Mouse (Mus musculus) MEL (cell line): ENCODE data around the gene Prkaa1. TPM values are rescaled to one million over a fixed set of nuclear protein-coding genes. Genes with fewer than 3 reads are reported as not detected.

ENCODE experiments used
- DNase-seq: peaks from one replicate; pipeline ENCODE4 v3.0.0; 2011; ENCODE audit warnings: low read depth, low spot score
- H3K27ac ChIP-seq: 2 replicates; pipeline ENCODE4 v1.5.1; 2012; ENCODE audit warnings: low read depth, mild to moderate bottlenecking, control low read depth, low read length, moderate library complexity; ENCODE audit not compliant: control insufficient read depth
- H3K27me3 ChIP-seq, 2 experiments: fragments of 150-350 bp in 1 of 2; sonication (generic) in 1 of 2; 2 replicates each; pipeline ENCODE4 v1.6.1; 2012; ENCODE audit warnings: low read length in 2 of 2, mild to moderate bottlenecking in 2 of 2, improper control_type of control experiment in 1 of 2, moderate library complexity in 1 of 2; ENCODE audit not compliant: insufficient read depth in 2 of 2, control insufficient read depth in 1 of 2
- H3K36me3 ChIP-seq, 2 experiments: 2 replicates each; pipeline ENCODE4 v1.6.1; 2012 to 2014; ENCODE audit warnings: low read length in 2 of 2, improper control_type of control experiment in 1 of 2, inconsistent platforms in 1 of 2, mild to moderate bottlenecking in 1 of 2; ENCODE audit not compliant: insufficient read depth in 2 of 2, control insufficient read depth in 1 of 2
- H3K4me1 ChIP-seq, 2 experiments: fragments of 150-350 bp in 1 of 2; sonication (generic) in 1 of 2; 2 replicates each; pipeline ENCODE4 v1.6.1; 2012; ENCODE audit warnings: low read length in 2 of 2, improper control_type of control experiment in 1 of 2, mild to moderate bottlenecking in 1 of 2; ENCODE audit not compliant: insufficient read depth in 2 of 2, control insufficient read depth in 1 of 2
- H3K4me3 ChIP-seq, 2 experiments: fragments of 150-350 bp in 1 of 2; sonication (generic) in 1 of 2; 2 replicates each; pipeline ENCODE4 v1.5.1; 2012; ENCODE audit warnings: low read depth in 2 of 2, low read length in 2 of 2, mild to moderate bottlenecking in 2 of 2, moderate library complexity in 2 of 2, control low read depth in 1 of 2, improper control_type of control experiment in 1 of 2; ENCODE audit not compliant: control insufficient read depth in 1 of 2, insufficient read depth in 1 of 2
- H3K79me2 ChIP-seq: 2 replicates; pipeline ENCODE4 v1.6.1; 2012; ENCODE audit warnings: mild to moderate bottlenecking, low read length, moderate library complexity; ENCODE audit not compliant: control insufficient read depth, poor library complexity, insufficient read depth
- H3K9ac ChIP-seq: 2 replicates; pipeline ENCODE4 v1.6.1; 2012; ENCODE audit warnings: low read depth, mild to moderate bottlenecking, control low read depth, low read length, moderate library complexity; ENCODE audit not compliant: control insufficient read depth, poor library complexity, severe bottlenecking
- H3K9me3 ChIP-seq: fragments of 150-350 bp; sonication (generic); replicated peaks from 2 replicates; pipeline ENCODE4 v1.6.1; 2012; ENCODE audit warnings: mild to moderate bottlenecking, low read length, improper control_type of control experiment, moderate library complexity; ENCODE audit not compliant: insufficient read depth
- BHLHE40 ChIP-seq: IDR thresholded peaks from 2 replicates; pipeline ENCODE4 v1.6.1; 2012; ENCODE audit warnings: low read depth, mild to moderate bottlenecking, inconsistent platforms, low read length, improper control_type of control experiment, borderline replicate concordance
- CHD2 ChIP-seq: IDR thresholded peaks from 2 replicates; pipeline ENCODE4 v1.6.1; 2011; ENCODE audit warnings: low read length, improper control_type of control experiment
- ELF1 ChIP-seq: IDR thresholded peaks from 2 replicates; pipeline ENCODE4 v1.6.1; 2014; ENCODE audit warnings: low read depth, mild to moderate bottlenecking, inconsistent platforms, low read length, improper control_type of control experiment, moderate library complexity
- GABPA ChIP-seq: IDR thresholded peaks from 2 replicates; pipeline ENCODE4 v1.6.1; 2012; ENCODE audit warnings: low read depth, mild to moderate bottlenecking, inconsistent platforms, low read length, improper control_type of control experiment, moderate library complexity
- JUND ChIP-seq: IDR thresholded peaks from 2 replicates; pipeline ENCODE4 v1.6.1; 2011; ENCODE audit warnings: low read depth, mild to moderate bottlenecking, improper control_type of control experiment, low read length
- MAFK ChIP-seq: IDR thresholded peaks from 2 replicates; pipeline ENCODE4 v1.6.1; 2011; ENCODE audit warnings: low read depth, mild to moderate bottlenecking, low read length, improper control_type of control experiment, borderline replicate concordance
- MAZ ChIP-seq: IDR thresholded peaks from 2 replicates; pipeline ENCODE4 v1.6.1; 2012; ENCODE audit warnings: low read depth, mild to moderate bottlenecking, inconsistent platforms, low read length, improper control_type of control experiment
- MEF2A ChIP-seq: IDR thresholded peaks from 2 replicates; pipeline ENCODE4 v1.6.1; 2014; ENCODE audit warnings: low read depth, mild to moderate bottlenecking, inconsistent platforms, low read length, improper control_type of control experiment; ENCODE audit not compliant: poor library complexity, insufficient replicate concordance, severe bottlenecking; ENCODE audit errors: extremely low read depth
- MYC ChIP-seq: IDR thresholded peaks from 2 replicates; pipeline ENCODE4 v1.6.1; 2011; ENCODE audit warnings: low read depth, mild to moderate bottlenecking, low read length, improper control_type of control experiment, moderate library complexity
- NELFE ChIP-seq: IDR thresholded peaks from 2 replicates; pipeline ENCODE4 v1.6.1; 2011; ENCODE audit warnings: low read depth, low read length, improper control_type of control experiment
- NRF1 ChIP-seq: IDR thresholded peaks from 2 replicates; pipeline ENCODE4 v1.6.1; 2014; ENCODE audit warnings: low read depth, mild to moderate bottlenecking, inconsistent platforms, low read length, improper control_type of control experiment, moderate library complexity; ENCODE audit not compliant: poor library complexity, insufficient read depth, severe bottlenecking
- POLR2AphosphoS5 ChIP-seq: IDR thresholded peaks from 2 replicates; pipeline ENCODE4 v1.6.1; 2012; ENCODE audit warnings: low read depth, borderline replicate concordance, mild to moderate bottlenecking, inconsistent platforms, low read length, moderate library complexity, mixed read lengths
- RAD21 ChIP-seq: IDR thresholded peaks from 2 replicates; pipeline ENCODE4 v1.6.1; 2011; ENCODE audit warnings: mild to moderate bottlenecking, low read depth, low read length, improper control_type of control experiment
- RCOR1 ChIP-seq: IDR thresholded peaks from 2 replicates; pipeline ENCODE4 v1.6.1; 2012; ENCODE audit warnings: low read depth, mild to moderate bottlenecking, inconsistent platforms, low read length, improper control_type of control experiment
- SIN3A ChIP-seq: IDR thresholded peaks from 2 replicates; pipeline ENCODE4 v1.6.1; 2012; ENCODE audit warnings: low read length, improper control_type of control experiment, inconsistent platforms
- USF2 ChIP-seq, 2 experiments: IDR thresholded peaks; 2 replicates each; pipeline ENCODE4 v1.6.1; 2011 to 2012; ENCODE audit warnings: improper control_type of control experiment in 2 of 2, low read length in 2 of 2, borderline replicate concordance in 1 of 2, inconsistent platforms in 1 of 2, low read depth in 1 of 2, mild to moderate bottlenecking in 1 of 2; ENCODE audit not compliant: insufficient read depth in 1 of 2
- ZC3H11A ChIP-seq: IDR thresholded peaks from 2 replicates; pipeline ENCODE4 v1.6.1; 2012; ENCODE audit warnings: low read depth, mild to moderate bottlenecking, inconsistent platforms, low read length, improper control_type of control experiment
- ZMIZ1 ChIP-seq: IDR thresholded peaks from 2 replicates; pipeline ENCODE4 v1.6.1; 2012; ENCODE audit warnings: low read depth, mild to moderate bottlenecking, inconsistent platforms, low read length, improper control_type of control experiment, moderate library complexity
- polyA plus RNA-seq, 2 experiments: library from polyadenylated mRNA; stranded (reverse) in 1 of 2; unstranded in 1 of 2; fragments of >175 nt in 1 of 2; fragments of >200 nt in 1 of 2; gene quantifications; 2 replicates each; pipeline versions ENCODE4 v1.2.1 to v1.2.4; 2012; ENCODE audit warnings: low replicate concordance in 2 of 2, low read depth in 1 of 2; ENCODE audit not compliant: insufficient read length in 2 of 2, insufficient read depth in 1 of 2, missing spikeins in 1 of 2
- total RNA-seq: library from RNA; depleted of rRNA; stranded (reverse); fragments of 300-350 nt; gene quantifications from 2 replicates; pipeline ENCODE4 v1.2.3, GENCODE M21; 2012

Gene Prkaa1
- total and polyA plus RNA-seq, 3 experiments: 18.3 to 23.0 TPM; not detected in 1

DNA sequence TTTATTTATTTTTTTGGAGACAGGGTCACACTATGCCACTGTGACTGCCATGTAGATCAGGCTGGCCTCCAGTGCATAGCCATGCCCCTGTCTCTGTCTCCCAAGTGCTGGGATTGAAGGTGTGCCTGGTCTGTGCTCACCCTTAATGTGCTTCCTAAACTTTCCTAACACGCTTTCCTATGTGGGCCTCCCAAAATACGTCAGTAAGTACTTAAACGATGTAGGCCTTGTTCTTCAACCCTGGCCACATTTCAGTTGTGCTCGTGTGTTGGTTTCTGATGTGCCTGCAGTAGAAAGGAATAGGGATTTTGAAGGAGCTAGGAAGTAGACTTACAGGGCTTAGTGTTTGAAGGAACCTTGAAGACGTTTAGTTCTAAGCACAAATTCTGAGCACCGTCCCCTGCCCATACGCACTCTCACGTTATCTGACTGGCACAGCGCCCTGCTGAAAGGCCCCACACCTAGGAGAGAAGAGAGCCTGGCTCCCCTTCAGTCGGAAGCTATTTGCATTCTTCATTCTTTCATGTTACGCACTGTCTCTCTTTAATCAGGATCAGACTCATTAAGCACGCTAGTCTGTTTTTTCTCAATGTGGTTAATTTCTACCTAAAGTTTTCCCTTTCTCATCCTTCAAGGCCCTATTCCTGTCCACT, 21.6 kb downstream of the Prkaa1 start:
- no peak for DNase-seq
- Histone ChIP-seq H3K79me2 (no peaks in the 10 kb centered on the region), H3K9ac (no peak overlapping the region), H3K27me3 (no peaks in the 10 kb centered on the region), H3K4me3 (no peak overlapping the region), H3K4me1 (no peaks in the 10 kb centered on the region), H3K9me3 (no peaks in the 10 kb centered on the region), H3K36me3 (peaks cover 0 to 19% of the 10 kb centered on the region in 2 experiments; a peak in 2 of 4 replicates), H3K27ac (no peak overlapping the region)
- TF ChIP-seq MAZ: no peak
- no peak for TF ChIP-seq NRF1
- TF ChIP-seq JUND: no peak
- TF ChIP-seq USF2 (IDR thresholded peaks at IDR 0.05; ENCODE audit: borderline replicate concordance in 1 of 2, insufficient read depth in 1 of 2, low read depth in 1 of 2, low read length in 2 of 2): no peak
- TF ChIP-seq MYC: no peak
- no peak for TF ChIP-seq ZC3H11A
- TF ChIP-seq RAD21: no peak
- no peak for TF ChIP-seq MAFK
- TF ChIP-seq BHLHE40: no peak

DNA sequence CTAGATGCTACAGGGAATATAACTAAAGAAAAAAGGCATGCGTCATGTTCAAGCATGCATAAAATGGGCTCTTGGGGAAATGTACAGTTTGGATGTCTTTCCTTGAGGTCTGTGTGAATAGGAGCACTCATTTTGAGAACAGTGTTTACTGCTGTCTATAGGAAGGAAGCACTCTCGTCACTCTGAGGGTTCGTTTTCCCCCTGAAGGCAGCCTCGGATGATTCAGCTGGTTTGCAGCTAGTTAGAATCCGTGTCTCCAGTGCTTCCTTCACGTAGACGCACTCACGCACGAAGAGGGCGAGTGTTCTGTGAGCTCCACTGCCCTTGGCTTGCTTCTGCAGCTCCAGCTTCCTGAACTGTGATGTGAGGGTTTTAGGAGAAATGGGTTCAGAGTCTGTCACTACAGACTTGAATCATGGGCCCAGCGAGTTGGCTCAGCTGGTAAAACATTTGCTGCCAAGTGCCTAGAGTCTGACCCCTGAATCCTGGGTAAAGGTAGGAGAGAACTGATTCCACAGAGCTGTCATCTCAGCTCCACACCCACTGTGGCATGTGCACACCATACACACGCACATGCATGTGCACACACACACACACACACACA, 29.7 kb downstream of the Prkaa1 start:
- H3K27me3 ChIP-seq: no peaks in the 10 kb centered on the region
- H3K4me3 ChIP-seq: no peak overlapping the region
- H3K79me2 ChIP-seq: no peaks in the 10 kb centered on the region
- H3K4me1 ChIP-seq: no peaks in the 10 kb centered on the region
- no peak overlapping the region for H3K9ac ChIP-seq
- TF ChIP-seq NELFE (no peak), RCOR1 (no peak), GABPA (no peak), RAD21 (no peak), POLR2AphosphoS5 (no peak), NRF1 (no peak), ELF1 (no peak), ZMIZ1 (no peak), MEF2A (no peak), JUND (no peak), SIN3A (no peak), CHD2 (no peak)
- TF ChIP-seq, all 39 proteins: peak for 0
- Histone ChIP-seq H3K27ac (no peak overlapping the region), H3K9me3 (no peaks in the 10 kb centered on the region), H3K36me3 (peaks cover 0 to 27% of the 10 kb centered on the region in 2 experiments; a peak in 2 of 4 replicates)
- DNase-seq: no peak
